Mouse (Mus musculus) lung, embryonic 15.5 days (tissue): ENCODE results near the gene Car5a. TPM values are rescaled to one million over a fixed set of nuclear protein-coding genes. Genes with fewer than 3 reads are reported as not detected.
A peak's percentile ranks its signal among the peaks of the same experiment; 100 is the strongest.

ENCODE experiments used
- ATAC-seq: fragments of 200-750 bp; cut with Nextera tagmentation; 2 replicates; pipeline ENCODE4 v1.8.0; 2017; ENCODE audit warnings: moderate number of reproducible peaks, borderline replicate concordance; ENCODE audit not compliant: low FRiP score, low TSS enrichment; ENCODE audit errors: extremely low read depth
- H3K27ac ChIP-seq: fragments of 300-500 bp; sonication (generic); 2 replicates; pipeline ENCODE4 v1.5.1; 2015; ENCODE audit warnings: moderate library complexity, mild to moderate bottlenecking, inconsistent platforms
- H3K27me3 ChIP-seq: fragments of 300-500 bp; sonication (generic); 2 replicates; pipeline ENCODE4 v1.6.1; 2015; ENCODE audit warnings: inconsistent platforms
- H3K36me3 ChIP-seq: fragments of 300-500 bp; sonication (generic); 2 replicates; pipeline ENCODE4 v1.6.1; 2015; ENCODE audit warnings: inconsistent platforms
- H3K4me1 ChIP-seq: fragments of 300-500 bp; sonication (generic); 2 replicates; pipeline ENCODE4 v1.6.1; 2015; ENCODE audit warnings: inconsistent platforms
- H3K4me2 ChIP-seq: fragments of 300-500 bp; sonication (generic); 2 replicates; pipeline ENCODE4 v1.6.1; 2015; ENCODE audit warnings: inconsistent platforms, mild to moderate bottlenecking, moderate library complexity
- H3K4me3 ChIP-seq: fragments of 300-500 bp; sonication (generic); 2 replicates; pipeline ENCODE4 v1.5.1; 2015; ENCODE audit warnings: mild to moderate bottlenecking, inconsistent platforms
- H3K9ac ChIP-seq: fragments of 300-500 bp; sonication (generic); 2 replicates; pipeline ENCODE4 v1.6.1; 2015; ENCODE audit warnings: inconsistent platforms
- H3K9me3 ChIP-seq: fragments of 300-500 bp; sonication (generic); 2 replicates; pipeline ENCODE4 v1.6.1; 2016; ENCODE audit warnings: inconsistent platforms
- WGBS: fragments of 180-500 bp; shearing (Covaris S2); methylation state at CpG from one replicate; pipeline ENCODE4 v1.1.7; 2015; 5-methylcytosine and 5-hydroxymethylcytosine counted together
- polyA plus RNA-seq: library from polyadenylated mRNA; unstranded; fragments of >200 nt; fragmentation: Nextera tagmentation; extraction: Ambion mirVana; gene quantifications from 2 replicates; pipeline ENCODE4 v1.2.1, GENCODE M21; 2015

The Car5a gene
- polyA plus RNA-seq, 1 experiment from 2014 or later: not detected

GRCm38 (mm10) chr8:121930047-121930446 lies 14.7 kb downstream of the Car5a start:
- no peaks in the 10 kb centered on the region for H3K27me3 ChIP-seq
- no peak overlapping the region for H3K4me2 ChIP-seq
- ATAC-seq: no peak
- WGBS: 83% methylated on average over 4 of the region's 4 CpGs
- no peaks in the 10 kb centered on the region for H3K9me3 ChIP-seq
- H3K4me1 ChIP-seq: peaks cover 8% of the 10 kb centered on the region
- no peak overlapping the region for H3K9ac ChIP-seq
- no peak overlapping the region for H3K27ac ChIP-seq
- no peak overlapping the region for H3K4me3 ChIP-seq
- H3K36me3 ChIP-seq: no peaks in the 10 kb centered on the region

GRCm38 (mm10) chr8:121927316-121927715 lies 17.4 kb downstream of the Car5a start:
- ATAC-seq: peak; percentile 50; the same call in 1 of the 2 replicates
- Histone ChIP-seq H3K9ac (no peak overlapping the region), H3K4me3 (no peak overlapping the region), H3K27me3 (no peaks in the 10 kb centered on the region), H3K9me3 (no peaks in the 10 kb centered on the region), H3K36me3 (no peaks in the 10 kb centered on the region), H3K4me1 (peaks cover 5% of the 10 kb centered on the region), H3K4me2 (no peak overlapping the region), H3K27ac (no peak overlapping the region)
- 43% methylated on average over 8 of the region's 8 CpGs for WGBS

- Histone ChIP-seq H3K9me3 (no peaks in the 10 kb centered on the region), H3K36me3 (no peaks in the 10 kb centered on the region), H3K4me2 (no peak overlapping the region), H3K9ac (no peak overlapping the region), H3K4me1 (peaks cover 16% of the 10 kb centered on the region), H3K27ac (no peak overlapping the region), H3K4me3 (no peak overlapping the region), H3K27me3 (no peaks in the 10 kb centered on the region)
- ATAC-seq: no peak
- 62% methylated on average over 8 of the region's 8 CpGs for WGBS
Observed at GRCm38 (mm10) chr8:121926266-121926665, 18.4 kb downstream of the Car5a start.

- 28% methylated on average over 10 of the region's 10 CpGs for WGBS
- Histone ChIP-seq H3K27ac (no peak overlapping the region), H3K9me3 (no peaks in the 10 kb centered on the region), H3K9ac (no peak overlapping the region), H3K4me3 (no peak overlapping the region), H3K27me3 (no peaks in the 10 kb centered on the region), H3K4me1 (peaks cover 20% of the 10 kb centered on the region), H3K4me2 (no peak overlapping the region), H3K36me3 (no peaks in the 10 kb centered on the region)
- no peak for ATAC-seq
Observed at GRCm38 (mm10) chr8:121925624-121926023, 19.1 kb downstream of the Car5a start.

GRCm38 (mm10) chr8:121924681-121925080 lies 20.0 kb downstream of the Car5a start:
- peaks cover 22% of the 10 kb centered on the region for H3K4me1 ChIP-seq
- ATAC-seq: no peak
- H3K4me3 ChIP-seq: no peak overlapping the region
- H3K9ac ChIP-seq: no peak overlapping the region
- no peak overlapping the region for H3K4me2 ChIP-seq
- H3K9me3 ChIP-seq: no peaks in the 10 kb centered on the region
- no peaks in the 10 kb centered on the region for H3K27me3 ChIP-seq
- WGBS: 76% methylated on average over 5 of the region's 5 CpGs
- H3K36me3 ChIP-seq: no peaks in the 10 kb centered on the region
- H3K27ac ChIP-seq: no peak overlapping the region

GRCm38 (mm10) chr8:121922101-121922500 lies 22.6 kb downstream of the Car5a start:
- Histone ChIP-seq H3K27me3 (no peaks in the 10 kb centered on the region), H3K4me2 (no peak overlapping the region), H3K9me3 (no peaks in the 10 kb centered on the region), H3K36me3 (no peaks in the 10 kb centered on the region), H3K27ac (peak overlapping the region; percentile 54), H3K4me3 (no peak overlapping the region), H3K4me1 (peaks cover 23% of the 10 kb centered on the region), H3K9ac (no peak overlapping the region)
- ATAC-seq: peak; percentile 66; the same call in 1 of the 2 replicates
- WGBS: 12% methylated on average over 8 of the region's 8 CpGs

- peaks cover 23% of the 10 kb centered on the region for H3K4me1 ChIP-seq
- peak; percentile 35; the same call in 1 of the 2 replicates for ATAC-seq
- no peak overlapping the region for H3K4me2 ChIP-seq
- peak overlapping the region; percentile 54 for H3K27ac ChIP-seq
- H3K9me3 ChIP-seq: no peaks in the 10 kb centered on the region
- 39% methylated on average over 8 of the region's 8 CpGs for WGBS
- H3K36me3 ChIP-seq: no peaks in the 10 kb centered on the region
- H3K27me3 ChIP-seq: no peaks in the 10 kb centered on the region
- H3K9ac ChIP-seq: no peak overlapping the region
- no peak overlapping the region for H3K4me3 ChIP-seq
Observed at GRCm38 (mm10) chr8:121921582-121921981, 23.1 kb downstream of the Car5a start.

- Histone ChIP-seq H3K27ac (no peak overlapping the region), H3K9ac (no peak overlapping the region)
- WGBS: 22% methylated on average over 3 of the region's 3 CpGs
Observed at GRCm38 (mm10) chr8:121919731-121920130, 25.0 kb downstream of the Car5a start.

GRCm38 (mm10) chr8:121919158-121919557 lies 25.5 kb downstream of the Car5a start:
- Histone ChIP-seq H3K4me1 (peaks cover 23% of the 10 kb centered on the region), H3K9ac (no peak overlapping the region)
- ATAC-seq: no peak

More at GRCm38 (mm10) chr8:121919731-121920130, 25.0 kb downstream of the Car5a start:
- peaks cover 23% of the 10 kb centered on the region for H3K4me1 ChIP-seq
- H3K36me3 ChIP-seq: no peaks in the 10 kb centered on the region
- H3K27me3 ChIP-seq: no peaks in the 10 kb centered on the region
- no peak overlapping the region for H3K4me2 ChIP-seq
- H3K4me3 ChIP-seq: no peak overlapping the region
- no peak for ATAC-seq
- no peaks in the 10 kb centered on the region for H3K9me3 ChIP-seq

GRCm38 (mm10) chr8:121913378-121913777 lies 31.3 kb downstream of the Car5a start:
- 65% methylated on average over 8 of the region's 8 CpGs for WGBS
- peaks cover 6% of the 10 kb centered on the region; the same call in 1 of the 2 replicates for H3K27me3 ChIP-seq
- no peak overlapping the region for H3K9ac ChIP-seq
- H3K36me3 ChIP-seq: no peaks in the 10 kb centered on the region
- no peak overlapping the region for H3K4me2 ChIP-seq
- ATAC-seq: no peak
- H3K4me3 ChIP-seq: no peak overlapping the region
- H3K9me3 ChIP-seq: no peaks in the 10 kb centered on the region
- H3K4me1 ChIP-seq: peaks cover 14% of the 10 kb centered on the region
- H3K27ac ChIP-seq: no peak overlapping the region

More at GRCm38 (mm10) chr8:121919158-121919557, 25.5 kb downstream of the Car5a start:
- Histone ChIP-seq H3K27me3 (no peaks in the 10 kb centered on the region), H3K9me3 (no peaks in the 10 kb centered on the region), H3K36me3 (no peaks in the 10 kb centered on the region), H3K4me2 (no peak overlapping the region), H3K4me3 (no peak overlapping the region), H3K27ac (no peak overlapping the region)
- WGBS: 42% methylated on average over 4 of the region's 4 CpGs

GRCm38 (mm10) chr8:121912831-121913230 lies 31.9 kb downstream of the Car5a start:
- no peak for ATAC-seq
- peaks cover 6% of the 10 kb centered on the region; the same call in 1 of the 2 replicates for H3K27me3 ChIP-seq
- H3K27ac ChIP-seq: no peak overlapping the region
- no peak overlapping the region for H3K4me2 ChIP-seq
- H3K36me3 ChIP-seq: no peaks in the 10 kb centered on the region
- H3K4me3 ChIP-seq: no peak overlapping the region
- H3K9ac ChIP-seq: no peak overlapping the region
- peaks cover 20% of the 10 kb centered on the region for H3K4me1 ChIP-seq
- 63% methylated on average over 3 of the region's 3 CpGs for WGBS
- H3K9me3 ChIP-seq: no peaks in the 10 kb centered on the region

GRCm38 (mm10) chr8:121911987-121912386 lies 32.7 kb downstream of the Car5a start:
- Histone ChIP-seq H3K9me3 (no peaks in the 10 kb centered on the region), H3K4me2 (no peak overlapping the region), H3K27me3 (peaks cover 6% of the 10 kb centered on the region; the same call in 1 of the 2 replicates), H3K36me3 (no peaks in the 10 kb centered on the region), H3K27ac (no peak overlapping the region), H3K9ac (no peak overlapping the region), H3K4me1 (peaks cover 21% of the 10 kb centered on the region), H3K4me3 (no peak overlapping the region)
- 66% methylated on average over 7 of the region's 7 CpGs for WGBS
- ATAC-seq: no peak

- Histone ChIP-seq H3K4me1 (peaks cover 26% of the 10 kb centered on the region), H3K4me3 (no peak overlapping the region), H3K27ac (no peak overlapping the region), H3K9ac (no peak overlapping the region), H3K4me2 (no peak overlapping the region), H3K36me3 (no peaks in the 10 kb centered on the region), H3K27me3 (peaks cover 6% of the 10 kb centered on the region; the same call in 1 of the 2 replicates), H3K9me3 (no peaks in the 10 kb centered on the region)
- no peak for ATAC-seq
- WGBS: 79% methylated on average over 6 of the region's 6 CpGs
Observed at GRCm38 (mm10) chr8:121911400-121911799, 33.3 kb downstream of the Car5a start.
